Mouse (Mus musculus): ENCODE measurements around the gene Cxcr6.

GRCm38 (mm10) chr9:123757326-123757725, 48.9 kb upstream of the Cxcr6 start:
- TF ChIP-seq GATA1 (IDR thresholded peaks at IDR 0.05; ENCODE audit: low read length): no peak
- TF ChIP-seq TAL1 (IDR thresholded peaks at IDR 0.05; ENCODE audit: low read length): no peak
